Mouse (Mus musculus): ENCODE results near the gene Zbtb8b. TPM values are rescaled to one million over a fixed set of nuclear protein-coding genes. Genes with fewer than 3 reads are reported as not detected.

Zbtb8b gene
- polyA plus RNA-seq (2014; fragmentation: Illumina TruSeq; extraction: RNeasy Lipid Tissue Mini Kit (QIAGEN cat#74804); ENCODE audit: low read depth, low replicate concordance), result not detected

DNA sequence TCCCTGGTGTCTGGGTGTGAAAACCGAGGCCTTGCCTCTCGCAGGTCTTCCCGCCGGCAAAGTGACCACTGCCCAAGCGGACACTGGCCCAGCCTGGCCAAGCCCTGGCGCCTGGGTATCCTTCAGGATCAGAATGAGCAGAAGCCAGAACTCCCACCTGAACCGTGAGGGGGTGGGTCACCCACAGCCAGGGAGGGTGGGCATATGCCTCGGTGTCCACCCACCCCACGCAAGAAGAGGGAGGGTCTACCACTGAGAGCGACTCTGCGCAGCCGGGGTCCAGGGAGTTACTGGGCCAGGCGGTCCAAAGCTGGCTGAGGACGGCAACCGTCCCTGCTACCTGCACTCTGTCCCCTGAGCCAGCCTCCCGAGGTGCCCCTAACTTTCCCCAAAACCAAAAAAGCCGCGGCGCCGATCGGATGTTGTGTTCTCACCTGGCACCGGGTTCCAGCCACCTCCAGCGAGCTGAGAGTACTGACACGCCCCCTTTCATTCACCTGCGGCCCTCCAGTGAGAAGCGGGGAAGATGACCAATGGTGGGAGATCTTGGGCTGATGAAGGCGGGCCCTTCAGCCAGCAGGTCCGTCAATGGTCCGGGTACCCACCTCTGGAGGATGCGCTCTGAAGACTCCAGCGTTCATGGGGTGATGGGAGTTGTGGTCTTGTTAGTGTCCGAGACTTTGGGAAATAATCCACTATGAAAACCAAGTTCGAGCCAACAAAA, at the start of gene Zbtb8b:
Gene Zbtb8b (minus strand): TSS at position 514 of the 724 bp plus-strand sequence.

GRCm38 (mm10) chr4:129461183-129461960, 20.7 kb upstream of the Zbtb8b start, which contains the start of gene Bsdc1:
TSS of gene Bsdc1 (plus strand) at chr4:129461581.

GRCm38 (mm10) chr4:129377601-129378390, 62.9 kb downstream of the Zbtb8b start, which contains the start of gene Zbtb8a:
TSS of gene Zbtb8a (minus strand) at chr4:129378116.

Other genes with a start within 250 kb of the Zbtb8b start
- gene C77080, start 179.4 kb downstream of the Zbtb8b start, polyA plus RNA-seq (2014; fragmentation: Illumina TruSeq; extraction: RNeasy Lipid Tissue Mini Kit (QIAGEN cat#74804); ENCODE audit: low read depth, low replicate concordance), result 2.6 TPM
- gene Sync, start 153.2 kb downstream of the Zbtb8b start, polyA plus RNA-seq (2014; fragmentation: Illumina TruSeq; extraction: RNeasy Lipid Tissue Mini Kit (QIAGEN cat#74804); ENCODE audit: low read depth, low replicate concordance), result 21.0 TPM
- 41.0 TPM for gene Rbbp4, start 105.5 kb downstream of the Zbtb8b start, polyA plus RNA-seq (2014; fragmentation: Illumina TruSeq; extraction: RNeasy Lipid Tissue Mini Kit (QIAGEN cat#74804); ENCODE audit: low read depth, low replicate concordance)
- gene Zbtb8os, start 105.2 kb downstream of the Zbtb8b start, polyA plus RNA-seq (2014; fragmentation: Illumina TruSeq; extraction: RNeasy Lipid Tissue Mini Kit (QIAGEN cat#74804); ENCODE audit: low read depth, low replicate concordance), result 33.3 TPM
- 3.6 TPM for gene Zbtb8a, start 62.7 kb downstream of the Zbtb8b start, polyA plus RNA-seq (2014; fragmentation: Illumina TruSeq; extraction: RNeasy Lipid Tissue Mini Kit (QIAGEN cat#74804); ENCODE audit: low read depth, low replicate concordance)
- 48.9 TPM for gene Bsdc1, start 20.7 kb upstream of the Zbtb8b start, polyA plus RNA-seq (2014; fragmentation: Illumina TruSeq; extraction: RNeasy Lipid Tissue Mini Kit (QIAGEN cat#74804); ENCODE audit: low read depth, low replicate concordance)
- not detected for gene Tssk3, start 50.2 kb upstream of the Zbtb8b start, polyA plus RNA-seq (2014; fragmentation: Illumina TruSeq; extraction: RNeasy Lipid Tissue Mini Kit (QIAGEN cat#74804); ENCODE audit: low read depth, low replicate concordance)
- gene Fam229a, start 50.3 kb upstream of the Zbtb8b start, polyA plus RNA-seq (2014; fragmentation: Illumina TruSeq; extraction: RNeasy Lipid Tissue Mini Kit (QIAGEN cat#74804); ENCODE audit: low read depth, low replicate concordance), result not detected
- 5.8 TPM for gene Marcksl1, start 72.7 kb upstream of the Zbtb8b start, polyA plus RNA-seq (2014; fragmentation: Illumina TruSeq; extraction: RNeasy Lipid Tissue Mini Kit (QIAGEN cat#74804); ENCODE audit: low read depth, low replicate concordance)
- gene Hdac1, start 101.9 kb upstream of the Zbtb8b start, polyA plus RNA-seq (2014; fragmentation: Illumina TruSeq; extraction: RNeasy Lipid Tissue Mini Kit (QIAGEN cat#74804); ENCODE audit: low read depth, low replicate concordance), result 25.7 TPM
- 0.68 TPM for gene Lck, start 132.8 kb upstream of the Zbtb8b start, polyA plus RNA-seq (2014; fragmentation: Illumina TruSeq; extraction: RNeasy Lipid Tissue Mini Kit (QIAGEN cat#74804); ENCODE audit: low read depth, low replicate concordance)
- gene Fam167b, start 137.7 kb upstream of the Zbtb8b start, polyA plus RNA-seq (2014; fragmentation: Illumina TruSeq; extraction: RNeasy Lipid Tissue Mini Kit (QIAGEN cat#74804); ENCODE audit: low read depth, low replicate concordance), result 0.73 TPM
- gene Eif3i, start 159.8 kb upstream of the Zbtb8b start, polyA plus RNA-seq (2014; fragmentation: Illumina TruSeq; extraction: RNeasy Lipid Tissue Mini Kit (QIAGEN cat#74804); ENCODE audit: low read depth, low replicate concordance), result 141 TPM
- 78.7 TPM for gene Tmem234, start 159.8 kb upstream of the Zbtb8b start, polyA plus RNA-seq (2014; fragmentation: Illumina TruSeq; extraction: RNeasy Lipid Tissue Mini Kit (QIAGEN cat#74804); ENCODE audit: low read depth, low replicate concordance)
- gene Dcdc2b, start 173.4 kb upstream of the Zbtb8b start, polyA plus RNA-seq (2014; fragmentation: Illumina TruSeq; extraction: RNeasy Lipid Tissue Mini Kit (QIAGEN cat#74804); ENCODE audit: low read depth, low replicate concordance), result 2.9 TPM
- gene Iqcc, start 178.2 kb upstream of the Zbtb8b start, polyA plus RNA-seq (2014; fragmentation: Illumina TruSeq; extraction: RNeasy Lipid Tissue Mini Kit (QIAGEN cat#74804); ENCODE audit: low read depth, low replicate concordance), result 16.9 TPM
- 21.7 TPM for gene Ccdc28b, start 183.1 kb upstream of the Zbtb8b start, polyA plus RNA-seq (2014; fragmentation: Illumina TruSeq; extraction: RNeasy Lipid Tissue Mini Kit (QIAGEN cat#74804); ENCODE audit: low read depth, low replicate concordance)
- gene Txlna, start 200.2 kb upstream of the Zbtb8b start, polyA plus RNA-seq (2014; fragmentation: Illumina TruSeq; extraction: RNeasy Lipid Tissue Mini Kit (QIAGEN cat#74804); ENCODE audit: low read depth, low replicate concordance), result 25.6 TPM
- gene Kpna6, start 231.9 kb upstream of the Zbtb8b start, polyA plus RNA-seq (2014; fragmentation: Illumina TruSeq; extraction: RNeasy Lipid Tissue Mini Kit (QIAGEN cat#74804); ENCODE audit: low read depth, low replicate concordance), result 43.9 TPM

Measured in heart, adult 10 weeks (tissue).